Mouse (Mus musculus): ENCODE measurements around the gene Foxred1.

DNA sequence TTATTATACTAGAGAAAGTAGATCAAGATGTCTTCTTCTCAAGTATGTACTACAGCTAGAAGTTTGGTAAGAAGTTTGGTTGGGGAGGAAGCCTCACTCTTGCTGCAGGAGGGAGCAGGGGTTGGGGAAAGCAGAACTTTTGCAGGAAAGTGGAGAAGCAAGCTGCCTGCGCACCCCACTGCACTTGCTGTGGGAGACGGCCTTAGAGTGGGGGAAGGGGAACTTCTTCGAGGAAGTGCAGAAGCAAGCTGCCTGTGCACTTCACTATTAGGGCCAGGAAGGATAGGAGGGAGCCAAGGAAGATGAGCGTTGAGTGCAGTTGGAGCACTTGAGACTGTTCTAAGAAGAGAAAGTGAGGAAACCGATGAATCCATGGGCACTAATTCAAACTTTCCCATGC is 27.5 kb downstream of the Foxred1 start:
- TF ChIP-seq POLR2A (IDR thresholded peaks at IDR 0.05; ENCODE audit: low read depth, low read length) (no peak), CTCF (IDR thresholded peaks at IDR 0.05; ENCODE audit: extremely low read depth, insufficient read length, insufficient replicate concordance, low read depth, low read length) (no peak)
